ENCODE assay signal across 18 mouse cellular contexts in the genomic region with DNA sequence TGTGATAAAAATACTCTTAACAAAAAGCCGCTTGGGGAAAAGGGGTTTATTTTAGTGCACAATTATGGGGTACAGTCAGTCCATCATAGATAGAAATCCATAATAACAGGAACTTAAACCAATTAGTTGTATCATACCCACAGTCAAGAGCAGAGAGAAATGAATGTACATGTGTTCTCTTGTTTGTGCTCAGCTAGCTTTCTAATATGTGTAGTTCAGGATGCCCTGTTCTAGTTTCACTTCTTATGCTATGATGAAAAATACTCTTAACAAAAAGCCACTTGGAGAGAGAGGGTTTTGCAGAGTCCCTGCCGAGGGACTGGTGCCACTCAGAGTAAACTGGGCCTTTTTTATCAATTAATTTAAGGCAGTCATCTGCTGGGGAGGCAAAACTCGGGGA.
"Had no signal": no experiment of that assay in that cellular context is flagged by ENCODE, and none has a peak within 500 bp of the region (broad histone marks: within the 10 kb centered on the region; RNA-seq: fewer than 3 reads in every experiment).

No protein-coding gene starts in this region.

- H3K4me1 ChIP-seq: liver, embryonic 13.5 days; midbrain, embryonic 12.5 days; midbrain, embryonic 15.5 days; neural tube, embryonic 12.5 days; neural tube, embryonic 15.5 days had no signal

- H3K9ac ChIP-seq: liver, embryonic 13.5 days; midbrain, embryonic 12.5 days; midbrain, embryonic 15.5 days; neural tube, embryonic 12.5 days; neural tube, embryonic 15.5 days had no signal

- H3K4me3 ChIP-seq: layer of hippocampus, adult 2 months; liver, embryonic 13.5 days; midbrain, embryonic 12.5 days; midbrain, embryonic 15.5 days; neural tube, embryonic 12.5 days; neural tube, embryonic 15.5 days had no signal

- H3K36me3 ChIP-seq: liver, embryonic 13.5 days; midbrain, embryonic 12.5 days; midbrain, embryonic 15.5 days; neural tube, embryonic 12.5 days; neural tube, embryonic 15.5 days had no signal

- ATAC-seq: midbrain, embryonic 15.5 days had no signal

- H3K4me2 ChIP-seq: liver, embryonic 13.5 days; midbrain, embryonic 12.5 days; midbrain, embryonic 15.5 days; neural tube, embryonic 12.5 days; neural tube, embryonic 15.5 days had no signal

- DNase-seq: kidney, adult 9 months; kidney, postnatal 25 days; layer of hippocampus, adult 9-11 months; liver, embryonic 13.5 days; lung, adult 2 months; lung, postnatal 14 days; lung, postnatal 4 days; right cerebral cortex, adult 18-20 months; right cerebral cortex, postnatal 25 days; spleen, adult 18-20 months; thymus, adult 18-20 months; thymus, postnatal 36 days had no signal

- H3K27me3 ChIP-seq: liver, embryonic 13.5 days; midbrain, embryonic 12.5 days; midbrain, embryonic 15.5 days; neural tube, embryonic 12.5 days; neural tube, embryonic 15.5 days had no signal

- H3K27ac ChIP-seq: kidney, postnatal 0 days; layer of hippocampus, adult 2 months; liver, embryonic 13.5 days; midbrain, embryonic 12.5 days; midbrain, embryonic 15.5 days; neural tube, embryonic 12.5 days; neural tube, embryonic 15.5 days had no signal

- H3K9me3 ChIP-seq: liver, embryonic 13.5 days; midbrain, embryonic 12.5 days; midbrain, embryonic 15.5 days; neural tube, embryonic 12.5 days; neural tube, embryonic 15.5 days had no signal
